Mouse (Mus musculus) bone marrow, adult 2 months (tissue): ENCODE measurements around the gene Lnx2.

Experiments used
- CTCF ChIP-seq: fragments of 200-500 bp; IDR thresholded peaks from 2 replicates; pipeline ENCODE4 v1.5.1; 2011; ENCODE audit warnings: low read length, control low read depth; ENCODE audit not compliant: control insufficient read depth, insufficient read depth
- POLR2A ChIP-seq: fragments of 200-500 bp; IDR thresholded peaks from 2 replicates; pipeline ENCODE4 v1.6.1; 2011; ENCODE audit warnings: low read depth, mild to moderate bottlenecking, control low read depth, low read length, borderline replicate concordance; ENCODE audit not compliant: control insufficient read depth

- TF ChIP-seq CTCF (no peak), POLR2A (no peak)
Observed at GRCm38 (mm10) chr5:147053071-147053470, 23.3 kb downstream of the Lnx2 start.
